Mouse (Mus musculus) kidney, postnatal 25 days (tissue): ENCODE data around the gene Abl2.
"Not testable (repeated sequence)": the region's sequence is repeated elsewhere in the genome, so short reads cannot be mapped to it uniquely, and the experiment has no call there.

Experiments used
- DNase-seq, 2 experiments: peaks; one replicate each; pipeline ENCODE4 v3.0.0; 2021; ENCODE audit warnings: mixed read lengths in 2 of 2

Abl2 gene

GRCm38 (mm10) chr1:156635148-156635547 lies 76.6 kb downstream of the Abl2 start:
- DNase-seq = no peak

GRCm38 (mm10) chr1:156639455-156639854 lies 80.9 kb downstream of the Abl2 start:
- DNase-seq = no peak

- no peak for DNase-seq
Observed at GRCm38 (mm10) chr1:156640577-156640976, 82.0 kb downstream of the Abl2 start.

- no peak for DNase-seq
Observed at GRCm38 (mm10) chr1:156641808-156642207, 83.2 kb downstream of the Abl2 start.

GRCm38 (mm10) chr1:156642813-156643212 lies 84.2 kb downstream of the Abl2 start:
- DNase-seq = no peak

- DNase-seq = no peak
Observed at GRCm38 (mm10) chr1:156644061-156644460, 85.5 kb downstream of the Abl2 start.

- peak in 1 of 2 experiments; percentile 45 for DNase-seq
Observed at GRCm38 (mm10) chr1:156644780-156645523, 86.4 kb downstream of the Abl2 start.

- DNase-seq = no peak
Observed at GRCm38 (mm10) chr1:156645971-156646370, 87.4 kb downstream of the Abl2 start.

- DNase-seq = no peak
Observed at GRCm38 (mm10) chr1:156648705-156649104, 90.1 kb downstream of the Abl2 start.

GRCm38 (mm10) chr1:156650631-156651030 lies 92.0 kb downstream of the Abl2 start:
- DNase-seq = no peak

GRCm38 (mm10) chr1:156652189-156652822 lies 93.7 kb downstream of the Abl2 start:
- DNase-seq = no peak

- DNase-seq = no peak
Observed at GRCm38 (mm10) chr1:156654735-156655530, 96.3 kb downstream of the Abl2 start.

- peak; percentile 24 to 72 for DNase-seq
Observed at GRCm38 (mm10) chr1:156657523-156657922, 98.9 kb downstream of the Abl2 start.

GRCm38 (mm10) chr1:156658676-156659075 lies 100.1 kb downstream of the Abl2 start:
- peak in 1 of 2 experiments; percentile 33 for DNase-seq

GRCm38 (mm10) chr1:156659906-156660659 lies 101.5 kb downstream of the Abl2 start:
- DNase-seq = peak in 1 of 2 experiments; percentile 19

GRCm38 (mm10) chr1:156660660-156661236 lies 102.2 kb downstream of the Abl2 start:
- not testable (repeated sequence) for DNase-seq

- no peak for DNase-seq
Observed at GRCm38 (mm10) chr1:156665777-156666176, 107.2 kb downstream of the Abl2 start.

GRCm38 (mm10) chr1:156667141-156667926 lies 108.7 kb downstream of the Abl2 start:
- no peak for DNase-seq

GRCm38 (mm10) chr1:156668602-156669001 lies 110.0 kb downstream of the Abl2 start:
- peak; percentile 21 to 58 for DNase-seq

- DNase-seq = no peak
Observed at GRCm38 (mm10) chr1:156669208-156669983, 110.8 kb downstream of the Abl2 start.

GRCm38 (mm10) chr1:156671921-156672320 lies 113.3 kb downstream of the Abl2 start:
- DNase-seq = no peak
